Mouse (Mus musculus): Measurements from ENCODE around the gene Scgb2b3. TPM values are rescaled to one million over a fixed set of nuclear protein-coding genes. Genes with fewer than 3 reads are reported as not detected.

Gene Scgb2b3
- not detected in 2 replicates for polyA plus RNA-seq (2014; fragmentation: Nextera tagmentation; extraction: Ambion mirVana)

- 62% methylated on average over 4 of the region's 4 CpGs for WGBS
- Histone ChIP-seq H3K9ac (ENCODE audit: low read depth, low read length) (no peak within 1 kb of the TSS), H3K27ac (replicated peaks; ENCODE audit: low read depth, low read length) (no peak within 1 kb of the TSS), H3K27me3 (replicated peaks; ENCODE audit: control insufficient read depth, insufficient read depth, low read length) (no peaks in the 10 kb centered on the region), H3K36me3 (ENCODE audit: control insufficient read depth, insufficient read depth, low read length) (no peaks in the 10 kb centered on the region), H3K4me1 (ENCODE audit: control insufficient read depth, insufficient read depth, low read length) (no peaks in the 10 kb centered on the region), H3K4me3 (ENCODE audit: low read depth, low read length) (no peak within 1 kb of the TSS), H3K9me3 (ENCODE audit: control insufficient read depth, low read length) (no peaks in the 10 kb centered on the region), H3K4me2 (ENCODE audit: low read depth, low read length) (no peak within 1 kb of the TSS)
- no peak for DNase-seq (ENCODE audit: low spot score)
- ATAC-seq (ENCODE audit: low read depth), result no peak
Measured at GRCm38 (mm10) chr7:31362022-31362560, at the start of gene Scgb2b3. Gene Scgb2b3 (minus strand): TSS chr7:31362072.

GRCm38 (mm10) chr7:31375292-31375691 is 13.4 kb upstream of the Scgb2b3 start, which contains the start of gene Scgb1b3:
Gene Scgb1b3 (plus strand): TSS chr7:31375592.
- 76% methylated on average over 3 of the region's 3 CpGs for WGBS
- Histone ChIP-seq H3K9me3 (ENCODE audit: control insufficient read depth, low read length) (peaks cover 21% of the 10 kb centered on the region; the same call in 1 of the 2 replicates), H3K9ac (ENCODE audit: low read depth, low read length) (no peak within 1 kb of the TSS), H3K36me3 (ENCODE audit: control insufficient read depth, insufficient read depth, low read length) (no peaks in the 10 kb centered on the region), H3K4me3 (ENCODE audit: low read depth, low read length) (no peak within 1 kb of the TSS), H3K27ac (replicated peaks; ENCODE audit: low read depth, low read length) (no peak within 1 kb of the TSS), H3K27me3 (replicated peaks; ENCODE audit: control insufficient read depth, insufficient read depth, low read length) (no peaks in the 10 kb centered on the region), H3K4me1 (ENCODE audit: control insufficient read depth, insufficient read depth, low read length) (no peaks in the 10 kb centered on the region), H3K4me2 (ENCODE audit: low read depth, low read length) (no peak within 1 kb of the TSS)
- DNase-seq (ENCODE audit: low spot score) (no peak), ATAC-seq (ENCODE audit: low read depth) (no peak)

Other genes starting within 250 kb of the Scgb2b3 start
- gene Hpn, start 246.8 kb downstream of the Scgb2b3 start, polyA plus RNA-seq (2014; fragmentation: Nextera tagmentation; extraction: Ambion mirVana), result 4.4 and 4.9 TPM in 2 replicates
- 8.5 and 9.4 TPM in 2 replicates for gene Scn1b, start 235.1 kb downstream of the Scgb2b3 start, polyA plus RNA-seq (2014; fragmentation: Nextera tagmentation; extraction: Ambion mirVana)
- gene Gramd1a, start 206.2 kb downstream of the Scgb2b3 start, polyA plus RNA-seq (2014; fragmentation: Nextera tagmentation; extraction: Ambion mirVana), result 65.4 and 65.7 TPM in 2 replicates
- not detected in 2 replicates for gene Scgb2b2, start 71.6 kb downstream of the Scgb2b3 start, polyA plus RNA-seq (2014; fragmentation: Nextera tagmentation; extraction: Ambion mirVana)
- not detected in 2 replicates for gene Scgb1b2, start 70.3 kb downstream of the Scgb2b3 start, polyA plus RNA-seq (2014; fragmentation: Nextera tagmentation; extraction: Ambion mirVana)
- not detected in 2 replicates for gene Scgb1b3, start 13.5 kb upstream of the Scgb2b3 start, polyA plus RNA-seq (2014; fragmentation: Nextera tagmentation; extraction: Ambion mirVana)